ENCODE assay signal across 20 mouse cellular contexts in the genomic region with DNA sequence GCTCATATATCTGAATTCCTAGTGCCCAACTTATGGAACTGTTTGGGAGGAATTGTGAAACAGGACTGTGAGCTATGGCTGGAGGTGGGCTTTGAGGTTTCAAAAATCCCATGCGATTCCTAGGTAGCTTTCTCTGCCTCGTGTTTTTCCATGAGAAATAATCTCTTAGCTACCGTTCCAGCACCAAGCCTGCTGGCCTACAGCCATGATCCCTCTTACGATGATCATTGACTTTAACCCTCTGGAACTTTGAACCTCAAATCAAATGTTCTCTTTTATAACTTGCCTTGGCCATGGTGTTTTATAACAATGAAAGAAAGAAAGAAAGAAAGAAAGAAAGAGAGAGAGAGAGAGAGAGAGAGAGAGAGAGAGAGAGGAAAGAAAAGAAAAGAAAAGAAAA.
"Had no signal": no experiment of that assay in that cellular context is flagged by ENCODE, and none has a peak within 500 bp of the region (broad histone marks: within the 10 kb centered on the region; RNA-seq: fewer than 3 reads in every experiment).

No protein-coding gene starts in this region.

- ATAC-seq: hindbrain, embryonic 16.5 days; intestine, embryonic 15.5 days; liver, postnatal 0 days; lung, postnatal 0 days; midbrain, embryonic 15.5 days had no signal

- DNase-seq: liver; liver, postnatal 0 days; lung, embryonic 14.5 days; right cerebral cortex, adult 18-20 months; right cerebral cortex, postnatal 14 days; right cerebral cortex, postnatal 4 days; thymus, postnatal 36 days had no signal

- H3K9ac ChIP-seq: intestine, embryonic 15.5 days; limb, embryonic 13.5 days; liver, embryonic 14.5 days; liver, postnatal 0 days; lung, embryonic 14.5 days; midbrain, embryonic 12.5 days; midbrain, embryonic 15.5 days; neural tube, embryonic 12.5 days; neural tube, embryonic 15.5 days; stomach, embryonic 15.5 days had no signal

- H3K4me2 ChIP-seq: intestine, embryonic 15.5 days; limb, embryonic 13.5 days; lung, embryonic 14.5 days; midbrain, embryonic 12.5 days; midbrain, embryonic 15.5 days; neural tube, embryonic 12.5 days; neural tube, embryonic 15.5 days; stomach, embryonic 15.5 days had no signal

- H3K4me1 ChIP-seq: intestine, embryonic 15.5 days; limb, embryonic 10.5 days; limb, embryonic 13.5 days; midbrain, embryonic 12.5 days; midbrain, embryonic 15.5 days; neural tube, embryonic 12.5 days; neural tube, embryonic 15.5 days; stomach, embryonic 15.5 days had no signal

- H3K36me3 ChIP-seq: intestine, embryonic 15.5 days; limb, embryonic 10.5 days; limb, embryonic 13.5 days; midbrain, embryonic 12.5 days; midbrain, embryonic 15.5 days; neural tube, embryonic 12.5 days; neural tube, embryonic 15.5 days; stomach, embryonic 15.5 days had no signal

- H3K27me3 ChIP-seq: intestine, embryonic 15.5 days; limb, embryonic 13.5 days; midbrain, embryonic 12.5 days; midbrain, embryonic 15.5 days; neural tube, embryonic 12.5 days; neural tube, embryonic 15.5 days; stomach, embryonic 15.5 days had no signal

- H3K9me3 ChIP-seq: intestine, embryonic 15.5 days; limb, embryonic 10.5 days; limb, embryonic 13.5 days; midbrain, embryonic 12.5 days; midbrain, embryonic 15.5 days; neural tube, embryonic 12.5 days; neural tube, embryonic 15.5 days; stomach, embryonic 15.5 days had no signal

- H3K27ac ChIP-seq: intestine, embryonic 15.5 days; kidney, postnatal 0 days; limb, embryonic 10.5 days; limb, embryonic 13.5 days; liver, embryonic 14.5 days; macrophage; midbrain, embryonic 12.5 days; midbrain, embryonic 15.5 days; neural tube, embryonic 12.5 days; neural tube, embryonic 15.5 days; stomach, embryonic 15.5 days had no signal

- H3K4me3 ChIP-seq: intestine, embryonic 15.5 days; limb, embryonic 10.5 days; limb, embryonic 13.5 days; midbrain, embryonic 12.5 days; midbrain, embryonic 15.5 days; neural tube, embryonic 12.5 days; neural tube, embryonic 15.5 days; stomach, embryonic 15.5 days had no signal
